In genomic region chr6:53490917-53491316, GRCm38 (mm10) we compare ENCODE assay signal across 22 mouse cellular contexts.
DNase-seq lines count a peak whose midpoint lies in the region; ATAC-seq and TF ChIP-seq lines count a peak whose summit lies in the region.
"Had no signal": no experiment of that assay in that cellular context is flagged by ENCODE, and none has a peak within 500 bp of the region (broad histone marks: within the 10 kb centered on the region; RNA-seq: fewer than 3 reads in every experiment).

No protein-coding gene starts in this region.

- H3K27ac ChIP-seq in liver, embryonic 14.5 days, result no peak overlapping the region
- H3K27ac ChIP-seq in ES-E14 (ENCODE audit: insufficient read depth, low read depth, low read length, poor library complexity, severe bottlenecking), result no peak overlapping the region
- H3K27ac ChIP-seq: limb, embryonic 10.5 days; neural tube, embryonic 12.5 days had no signal

- TF ChIP-seq EP300 in liver, embryonic 14.5 days (IDR thresholded peaks at IDR 0.05; ENCODE audit: low read depth), result no peak

- no peaks in the 10 kb centered on the region for H3K27me3 ChIP-seq in liver, embryonic 14.5 days (ENCODE audit: control insufficient read depth, insufficient read depth, low read length)
- H3K27me3 ChIP-seq: neural tube, embryonic 12.5 days had no signal

- peak; percentile 58 for DNase-seq in heart, adult 11 months
- DNase-seq in heart, postnatal 4 days, result no peak
- no peak for DNase-seq in liver, embryonic 14.5 days (ENCODE audit: low read depth in 3 of 3, low spot score in 3 of 3)
- no peak for DNase-seq in liver
- peak; percentile 6 for DNase-seq in A20 (ENCODE audit: low read depth, low spot score)
- DNase-seq in ES-E14 (ENCODE audit: low read depth, low spot score), result peak; percentile 36
- no peak for DNase-seq in frontal cortex, adult 2 months (ENCODE audit: extremely low spot score in 1 of 2, low spot score in 1 of 2)
- DNase-seq in frontal cortex, postnatal 10 days (ENCODE audit: low spot score in 2 of 2), result no peak
- DNase-seq: adrenal gland, adult 8-10 months; cerebellum, adult 9-11 months; gastrocnemius, postnatal 25 days; kidney, adult 11 months; kidney, postnatal 4 days; layer of hippocampus, postnatal 36 days; lung, adult 18-20 months; right cerebral cortex, postnatal 14 days; thymus, adult 2 months had no signal

- no peaks in the 10 kb centered on the region for H3K4me1 ChIP-seq in liver, embryonic 14.5 days (replicated peaks; ENCODE audit: control insufficient read depth in 2 of 2, insufficient read depth in 2 of 2, low read length in 1 of 2)
- no peaks in the 10 kb centered on the region for H3K4me1 ChIP-seq in ES-E14 (ENCODE audit: control insufficient read depth in 2 of 2, insufficient read depth in 2 of 2, low read length in 2 of 2, poor library complexity in 1 of 2)
- H3K4me1 ChIP-seq: neural tube, embryonic 12.5 days had no signal

- no peak for ATAC-seq in liver, embryonic 14.5 days (ENCODE audit: insufficient read depth)
- ATAC-seq: forebrain, embryonic 16.5 days; midbrain, embryonic 16.5 days had no signal

- no peaks in the 10 kb centered on the region for H3K36me3 ChIP-seq in liver, embryonic 14.5 days (replicated peaks; ENCODE audit: control insufficient read depth, insufficient read depth, low read depth)
- no peaks in the 10 kb centered on the region for H3K36me3 ChIP-seq in ES-E14 (ENCODE audit: control insufficient read depth, insufficient read depth, low read length, poor library complexity, severe bottlenecking)
- H3K36me3 ChIP-seq: limb, embryonic 10.5 days; neural tube, embryonic 12.5 days had no signal

- no peaks in the 10 kb centered on the region for H3K9me3 ChIP-seq in liver, embryonic 14.5 days (ENCODE audit: control insufficient read depth, low read length)
- no peaks in the 10 kb centered on the region for H3K9me3 ChIP-seq in ES-E14 (ENCODE audit: control insufficient read depth, insufficient read depth, low read depth, low read length)
- H3K9me3 ChIP-seq: limb, embryonic 10.5 days had no signal

- in situ Hi-C loops in ES-E14 (cut with MboI; ENCODE audit: low sequenced_read_pairs in 2 of 2, unreplicated experiment in 2 of 2), result no loop called here

- H3K9ac ChIP-seq in liver, embryonic 14.5 days (replicated peaks), result no peak overlapping the region
- H3K9ac ChIP-seq in ES-E14 (ENCODE audit: insufficient read depth, low read depth, low read length, poor library complexity, severe bottlenecking), result no peak overlapping the region
- H3K9ac ChIP-seq: neural tube, embryonic 12.5 days had no signal

- TF ChIP-seq CTCF in liver, embryonic 14.5 days (IDR thresholded peaks at IDR 0.05; ENCODE audit: low read depth), result peak; percentile 35

- no peak overlapping the region for H3K4me2 ChIP-seq in liver, embryonic 14.5 days (ENCODE audit: low read depth)
- H3K4me2 ChIP-seq: neural tube, embryonic 12.5 days had no signal

- no peak overlapping the region for H3K4me3 ChIP-seq in liver, embryonic 14.5 days (ENCODE audit: insufficient read depth in 1 of 2, low read depth in 2 of 2, low read length in 2 of 2)
- no peak overlapping the region for H3K4me3 ChIP-seq in ES-E14 (ENCODE audit: insufficient read depth in 1 of 2, low read depth in 1 of 2, low read length in 2 of 2, poor library complexity in 1 of 2, severe bottlenecking in 1 of 2)
- H3K4me3 ChIP-seq: erythroblast, embryonic 14.5 days; limb, embryonic 10.5 days; neural tube, embryonic 12.5 days had no signal

- 64% methylated on average over 6 of the region's 6 CpGs for WGBS in liver, embryonic 14.5 days (ENCODE audit: insufficient replicate concordance)

TF ChIP-seq in ES-E14, 5 proteins besides CTCF, POLR2A, EP300 and RAD21:
- TF ChIP-seq HCFC1 (IDR thresholded peaks at IDR 0.05; ENCODE audit: borderline replicate concordance, insufficient read depth, low read length) (no peak), MAFK (IDR thresholded peaks at IDR 0.05; ENCODE audit: insufficient read depth, low read depth, low read length) (no peak), ZNF384 (IDR thresholded peaks at IDR 0.05; ENCODE audit: low read depth, low read length) (no peak), ZC3H11A (IDR thresholded peaks at IDR 0.05; ENCODE audit: borderline replicate concordance, low read depth, low read length) (peak; percentile 80; the same call in 1 of the 2 replicates)

Comparison
In these comparisons a context has a peak if more than half of its experiments do, and no peak if none do; other contexts are left out.
1. DNase-seq: peak in heart, adult 11 months (single experiment), A20 (single experiment) and ES-E14 (single experiment); none in heart, postnatal 4 days (single experiment), liver, embryonic 14.5 days (0 of 3), liver (single experiment), frontal cortex, adult 2 months (0 of 2) and frontal cortex, postnatal 10 days (0 of 2).